Mouse (Mus musculus) central nervous system, embryonic 18 days (tissue): ENCODE measurements around the gene Hcn2. TPM values are rescaled to one million over a fixed set of nuclear protein-coding genes. Genes with fewer than 3 reads are reported as not detected.

Experiments used
- polyA plus RNA-seq: library from polyadenylated mRNA; depleted of rRNA; stranded (reverse); fragments of >200 nt; gene quantifications from 2 replicates; pipeline ENCODE4 v1.2.3, GENCODE M21; 2012; rRNA removed

The Hcn2 gene
- 22.0 and 26.6 TPM in 2 replicates for polyA plus RNA-seq

DNA sequence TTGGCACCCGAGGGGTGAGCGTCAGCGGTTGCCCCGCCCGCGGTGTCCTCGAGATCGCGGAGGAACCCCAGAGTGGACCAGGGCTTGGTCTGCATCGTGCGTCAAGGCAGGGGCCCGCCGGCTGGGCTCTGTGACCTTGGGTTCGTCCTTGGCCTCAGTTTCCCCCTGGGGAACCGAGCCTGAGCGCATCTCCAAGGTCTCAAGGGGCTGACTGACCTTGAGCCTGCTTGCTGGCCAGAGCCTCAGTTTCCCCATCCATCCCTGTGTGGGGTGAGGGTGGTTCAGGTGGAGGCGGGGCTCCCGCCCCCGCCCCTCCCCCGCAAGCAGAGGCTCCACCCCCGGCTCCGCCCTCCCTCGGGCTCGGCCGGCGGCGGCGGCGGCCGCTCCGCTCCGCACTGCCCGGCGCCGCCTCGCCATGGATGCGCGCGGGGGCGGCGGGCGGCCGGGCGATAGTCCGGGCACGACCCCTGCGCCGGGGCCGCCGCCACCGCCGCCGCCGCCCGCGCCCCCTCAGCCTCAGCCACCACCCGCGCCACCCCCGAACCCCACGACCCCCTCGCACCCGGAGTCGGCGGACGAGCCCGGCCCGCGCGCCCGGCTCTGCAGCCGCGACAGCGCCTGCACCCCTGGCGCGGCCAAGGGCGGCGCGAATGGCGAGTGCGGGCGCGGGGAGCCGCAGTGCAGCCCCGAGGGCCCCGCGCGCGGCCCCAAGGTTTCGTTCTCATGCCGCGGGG lies at the start of gene Hcn2:
Hcn2 (plus strand) TSS at position 381 of the 734 bp plus-strand sequence.

DNA sequence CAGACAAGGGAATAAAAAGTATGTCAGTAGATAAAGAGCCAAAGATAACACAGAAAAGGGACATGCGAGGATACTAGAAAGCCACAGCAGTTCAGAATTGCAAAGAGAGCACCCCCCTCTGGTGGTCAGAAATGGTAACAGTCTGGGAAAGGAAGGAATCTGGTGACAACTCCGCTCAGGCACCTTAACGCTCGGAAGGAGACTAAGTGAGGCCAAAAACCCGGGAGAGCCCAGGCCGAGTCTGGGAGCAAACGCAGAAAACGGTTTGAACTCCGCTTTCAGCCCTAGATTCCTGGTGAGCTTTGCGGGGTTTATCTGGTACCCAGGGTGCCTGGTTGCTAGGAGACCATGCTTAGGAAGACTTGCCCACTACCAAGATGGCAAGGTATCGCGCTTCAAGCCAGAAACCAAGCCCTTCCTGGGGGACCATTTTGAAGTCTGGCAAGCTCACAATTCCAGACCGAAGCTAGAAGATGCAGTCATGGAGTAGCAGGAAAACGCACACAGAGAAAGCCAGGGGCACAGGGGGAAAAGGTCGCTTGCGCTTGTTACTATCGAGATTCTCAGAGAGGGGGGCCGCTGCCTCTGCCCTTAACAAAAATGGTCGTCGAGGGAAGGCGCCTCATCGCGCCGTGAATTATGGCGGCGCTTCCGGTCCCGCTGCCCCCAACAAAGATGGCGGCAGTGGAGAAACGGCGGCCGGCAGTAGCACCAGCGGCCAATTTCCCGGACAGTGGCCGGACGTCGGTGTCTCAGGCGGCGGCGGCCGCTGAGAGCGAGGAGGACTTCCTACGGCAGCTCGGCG lies 47.5 kb upstream of the Hcn2 start, which contains the start of gene Tpgs1:
Tpgs1 (plus strand) TSS at position 599 of the 805 bp plus-strand sequence.

DNA sequence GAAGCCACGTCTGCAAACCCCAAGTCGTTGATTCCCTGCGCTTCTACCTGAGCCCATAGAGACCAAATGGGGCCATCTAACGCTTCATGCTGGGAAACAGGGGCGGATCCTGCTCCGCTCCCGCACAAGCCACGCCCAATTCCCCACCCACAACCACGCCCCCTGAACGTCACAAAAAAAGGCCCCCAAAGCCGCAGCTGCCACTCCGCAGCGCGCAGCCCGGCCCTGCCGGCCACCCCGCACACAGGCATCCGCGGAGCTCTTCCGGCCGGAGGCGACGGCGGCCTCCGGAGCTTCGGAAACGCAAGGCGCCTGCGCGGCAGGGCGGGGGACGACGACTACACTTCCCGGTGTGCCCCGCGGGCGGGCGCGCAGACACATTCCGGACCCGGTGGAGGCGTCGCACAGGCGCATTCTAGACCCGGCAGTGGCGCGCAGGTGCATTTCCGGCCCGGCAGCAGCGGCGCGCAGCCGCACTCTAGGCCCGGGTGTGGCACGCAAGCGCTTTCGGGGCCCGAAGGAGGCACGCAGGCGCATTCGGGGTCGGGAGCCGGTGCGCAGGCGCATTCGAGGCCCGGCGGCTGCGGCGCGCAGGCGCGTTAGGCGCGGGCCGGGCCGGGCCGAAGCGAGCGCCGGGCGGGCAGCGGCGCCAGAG lies 34.7 kb upstream of the Hcn2 start, which contains the start of gene Cdc34:
Cdc34 (plus strand) TSS at position 605 of the 655 bp plus-strand sequence.

DNA sequence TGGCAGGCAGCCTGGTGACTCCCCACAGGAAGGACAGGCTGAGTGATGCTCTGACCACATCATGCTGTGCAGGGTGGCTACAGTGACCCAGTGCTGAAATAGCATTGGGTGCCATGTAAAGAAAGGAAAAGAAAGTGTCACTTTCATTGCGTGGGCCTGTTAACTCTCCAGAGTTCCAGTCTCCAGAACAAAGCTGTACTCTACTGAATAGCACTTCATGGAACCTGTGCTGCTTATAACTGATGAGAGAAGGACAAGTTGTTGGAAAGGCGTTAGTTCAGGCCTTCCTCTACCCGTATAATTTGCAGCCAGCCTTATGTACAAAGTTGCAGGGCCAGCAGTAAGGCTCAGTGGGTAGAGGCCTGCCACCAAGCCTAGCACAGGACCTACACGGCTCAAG lies 27.7 kb upstream of the Hcn2 start, which contains the start of gene Gzmm:
Gzmm (plus strand) TSS at position 301 of the 400 bp plus-strand sequence.

DNA sequence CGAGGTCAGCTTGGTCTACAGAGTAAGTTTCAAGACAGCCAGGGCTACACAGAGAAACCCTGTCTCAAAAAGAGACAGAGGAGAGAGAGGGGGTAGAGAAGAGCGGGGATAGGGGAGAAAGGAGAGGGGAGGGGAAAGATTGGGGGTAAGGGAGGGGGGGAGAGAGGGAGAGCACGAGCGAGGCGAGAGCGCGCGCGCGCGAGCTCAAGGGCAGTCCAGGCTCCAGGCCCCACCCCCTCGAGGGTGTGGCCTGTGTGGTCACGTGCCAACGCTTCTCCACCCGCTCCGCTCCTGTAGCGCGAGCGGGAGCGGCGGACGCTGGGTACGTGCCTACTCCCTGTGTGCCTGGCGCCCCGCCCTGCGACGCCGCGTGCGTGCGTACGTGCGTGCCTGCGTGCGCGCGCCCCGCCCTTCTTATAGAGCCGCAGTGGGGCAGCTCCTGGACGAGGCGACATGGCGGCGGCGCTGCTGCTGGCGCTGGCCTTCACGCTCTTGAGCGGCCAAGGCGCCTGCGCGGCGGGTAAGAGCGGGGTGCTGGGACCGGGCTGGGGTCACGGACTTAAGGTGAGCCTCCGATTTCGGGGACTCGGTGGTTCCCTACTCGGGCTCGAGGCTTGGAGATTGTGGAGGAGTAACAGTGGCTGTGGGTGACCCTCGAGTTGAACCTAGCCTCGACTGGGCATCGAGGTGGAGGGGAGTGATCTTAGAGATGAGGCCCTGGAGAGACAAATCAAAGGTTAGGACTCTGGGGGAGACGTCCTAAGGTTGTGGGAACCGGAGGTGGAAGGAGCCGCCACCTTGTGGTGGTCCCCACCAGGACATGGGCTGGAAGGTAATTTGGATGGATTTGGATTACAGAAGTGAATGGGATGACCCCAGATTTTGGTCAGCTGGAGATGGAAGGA lies 12.1 kb upstream of the Hcn2 start, which contains the start of gene Bsg:
Bsg (plus strand) TSS at position 427 of the 905 bp plus-strand sequence.

DNA sequence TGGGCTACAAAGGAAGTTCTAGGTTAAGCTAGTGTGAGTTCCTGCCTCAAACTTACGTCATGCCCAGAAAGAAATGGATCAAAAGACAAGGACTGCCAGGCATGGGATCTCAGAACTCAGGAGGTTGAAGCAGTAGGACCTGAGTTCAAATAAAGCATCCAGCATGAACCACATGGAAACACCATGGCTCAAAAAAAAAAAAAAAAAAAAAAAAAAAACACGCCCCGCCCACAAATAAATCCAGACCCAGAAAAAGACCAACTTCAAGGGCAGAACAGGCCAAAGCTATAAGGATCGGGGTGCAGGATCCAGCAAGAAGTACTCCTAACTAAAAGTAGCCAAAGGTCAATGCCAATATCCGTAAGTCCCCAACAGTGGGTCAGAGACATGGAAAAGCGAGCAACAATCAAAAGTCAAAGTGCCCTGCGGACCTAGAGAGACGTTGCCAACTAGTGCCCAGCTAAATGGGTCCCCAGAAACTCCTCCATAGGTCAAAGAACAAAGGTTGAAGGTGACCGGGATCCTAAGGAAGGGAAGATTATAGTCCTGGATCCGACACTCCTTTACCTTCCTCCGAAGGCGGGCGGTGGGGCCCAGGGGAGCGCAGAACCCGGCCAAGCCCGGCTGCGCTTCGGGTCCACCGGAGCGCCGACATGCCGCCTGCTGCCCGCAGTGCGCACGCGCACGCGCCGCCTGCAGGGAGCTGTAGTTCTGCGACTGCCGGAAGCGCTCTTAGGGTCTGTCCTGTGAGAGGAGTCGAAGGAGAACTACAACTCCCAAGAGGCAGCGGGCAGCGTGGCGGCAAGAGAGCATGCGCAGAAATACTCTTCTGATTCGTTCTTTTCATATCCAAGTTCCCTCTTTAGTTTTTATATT lies 29.7 kb downstream of the Hcn2 start, which contains the start of gene Polrmt:
Polrmt (minus strand) TSS at position 684 of the 876 bp plus-strand sequence.

DNA sequence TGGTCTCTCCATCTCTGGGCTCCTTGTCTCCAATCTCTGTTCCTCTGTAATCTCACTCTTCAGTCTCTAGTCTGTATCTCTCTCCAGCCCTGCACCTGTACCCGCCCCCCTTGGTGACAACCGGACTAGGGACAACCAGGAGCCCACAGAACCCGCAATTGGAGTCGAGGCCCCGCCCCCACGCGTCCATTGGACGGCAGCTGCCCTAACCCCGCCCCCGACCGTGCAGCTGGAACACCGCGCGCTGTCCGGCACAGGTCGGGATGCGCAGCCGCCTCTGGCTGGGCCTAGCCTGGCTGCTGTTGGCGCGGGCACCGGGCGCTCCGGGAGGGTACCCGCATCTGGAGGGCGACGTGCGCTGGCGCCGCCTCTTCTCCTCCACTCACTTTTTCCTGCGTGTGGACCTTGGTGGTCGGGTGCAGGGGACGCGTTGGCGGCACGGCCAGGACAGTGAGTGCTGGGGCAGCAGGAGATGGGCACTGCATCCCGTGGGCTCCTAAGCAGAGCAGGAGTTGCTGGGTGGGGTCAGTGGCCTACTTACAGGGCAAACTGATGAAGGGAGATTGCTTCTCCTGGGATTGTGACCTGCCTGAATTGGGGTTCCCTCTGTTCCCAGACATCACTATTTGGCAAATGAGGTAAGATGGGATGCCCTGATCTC lies 38.6 kb downstream of the Hcn2 start, which contains the start of gene Fgf22:
Fgf22 (plus strand) TSS at position 221 of the 661 bp plus-strand sequence.

DNA sequence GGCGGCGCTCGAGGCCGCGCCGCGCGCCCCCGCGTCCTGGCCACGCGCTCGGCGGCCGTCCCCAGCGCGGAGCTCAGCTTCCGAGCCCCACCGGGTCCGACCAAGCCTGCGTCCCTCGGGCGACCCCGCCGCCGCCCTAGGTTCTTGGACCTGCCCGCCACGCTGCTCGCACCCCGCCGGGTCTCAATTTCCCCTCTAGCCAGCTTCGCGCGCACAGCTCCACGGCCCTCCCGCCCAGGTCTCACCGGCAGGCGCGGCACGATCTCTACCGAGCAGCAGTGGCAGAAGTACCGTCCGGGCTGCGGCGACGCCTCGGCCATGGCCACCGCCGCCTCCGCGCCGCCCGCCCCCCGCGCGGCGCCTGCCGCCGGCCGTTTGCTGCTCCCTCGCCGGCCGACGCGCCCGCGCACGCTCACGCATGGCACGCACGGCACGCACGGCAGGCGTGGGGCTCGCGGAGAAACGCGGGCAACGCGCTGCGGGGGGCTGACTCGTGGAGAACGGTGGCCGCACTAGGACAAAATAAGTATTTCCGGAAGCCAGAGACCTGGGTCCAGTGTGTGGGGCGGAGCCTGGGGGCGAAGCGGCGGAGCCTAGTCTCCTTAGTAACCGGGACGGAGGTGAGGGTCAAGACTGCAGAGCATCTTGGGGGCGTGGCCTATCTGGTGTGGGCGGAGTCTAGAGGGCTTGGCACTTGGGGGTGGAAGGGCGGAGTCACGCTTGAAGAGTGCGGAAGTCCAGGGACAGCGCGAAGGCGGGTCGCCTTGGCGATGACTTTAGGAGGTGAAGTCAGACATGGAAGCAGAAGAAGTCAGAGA lies 50.3 kb downstream of the Hcn2 start, which contains the start of gene Rnf126:
Rnf126 (minus strand) TSS at position 445 of the 818 bp plus-strand sequence.

DNA sequence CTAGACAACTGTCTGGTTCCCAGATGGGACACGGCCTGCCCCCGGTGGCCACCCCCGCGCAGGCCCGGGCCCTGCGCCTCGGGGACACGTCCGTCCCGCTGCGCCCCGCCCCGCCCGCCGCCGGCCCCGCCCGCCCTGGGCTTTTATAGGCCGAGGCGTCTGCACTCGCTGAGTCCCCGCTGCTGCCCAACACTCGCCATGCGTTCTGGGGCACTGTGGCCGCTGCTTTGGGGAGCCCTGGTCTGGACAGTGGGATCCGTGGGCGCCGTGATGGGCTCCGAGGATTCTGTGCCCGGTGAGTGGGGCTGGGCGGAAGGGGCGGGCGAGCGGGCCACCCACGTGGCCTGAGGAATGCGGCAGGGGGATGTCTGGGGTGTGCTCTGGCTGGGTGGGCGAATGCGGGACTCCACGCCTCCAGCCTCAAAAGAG lies 60.7 kb downstream of the Hcn2 start, which contains the start of gene Fstl3:
Fstl3 (plus strand) TSS at position 170 of the 429 bp plus-strand sequence.

Other genes with a start within 250 kb of the Hcn2 start
- not detected in 2 replicates for gene Vmn2r83, start 247.9 kb upstream of the Hcn2 start, polyA plus RNA-seq
- gene Plpp2, start 182.8 kb upstream of the Hcn2 start, polyA plus RNA-seq, result 10.9 and 12.4 TPM in 2 replicates
- 106 and 121 TPM in 2 replicates for gene Mier2, start 161.4 kb upstream of the Hcn2 start, polyA plus RNA-seq
- gene Theg, start 129.3 kb upstream of the Hcn2 start, polyA plus RNA-seq, result 0.09 TPM in 1 of 2 replicates, not detected in the other
- gene C2cd4c, start 102.6 kb upstream of the Hcn2 start, polyA plus RNA-seq, result 16.1 and 17.1 TPM in 2 replicates
- gene Shc2, start 78.7 kb upstream of the Hcn2 start, polyA plus RNA-seq, result 63.2 and 63.8 TPM in 2 replicates
- 0.11 and 0.18 TPM in 2 replicates for gene Odf3l2, start 70.9 kb upstream of the Hcn2 start, polyA plus RNA-seq
- gene Madcam1, start 52.1 kb upstream of the Hcn2 start, polyA plus RNA-seq, result 0.33 and 0.56 TPM in 2 replicates
- 64.1 and 65.6 TPM in 2 replicates for gene Tpgs1, start 47.3 kb upstream of the Hcn2 start, polyA plus RNA-seq
- 85.1 and 93.1 TPM in 2 replicates for gene Cdc34, start 34.4 kb upstream of the Hcn2 start, polyA plus RNA-seq
- 2.0 and 2.2 TPM in 2 replicates for gene Gzmm, start 27.6 kb upstream of the Hcn2 start, polyA plus RNA-seq
- gene Bsg, start 12.1 kb upstream of the Hcn2 start, polyA plus RNA-seq, result 919 and 923 TPM in 2 replicates
- 53.8 and 57.3 TPM in 2 replicates for gene Polrmt, start 29.9 kb downstream of the Hcn2 start, polyA plus RNA-seq
- gene Fgf22, start 38.4 kb downstream of the Hcn2 start, polyA plus RNA-seq, result 1.0 and 1.1 TPM in 2 replicates
- gene Rnf126, start 50.3 kb downstream of the Hcn2 start, polyA plus RNA-seq, result 118 and 136 TPM in 2 replicates
- 3.5 and 4.5 TPM in 2 replicates for gene Fstl3, start 60.6 kb downstream of the Hcn2 start, polyA plus RNA-seq
- 0.26 and 0.39 TPM in 2 replicates for gene Prss57, start 74.3 kb downstream of the Hcn2 start, polyA plus RNA-seq
- gene Palm, start 76.9 kb downstream of the Hcn2 start, polyA plus RNA-seq, result 177 and 219 TPM in 2 replicates
- 0.54 and 0.57 TPM in 2 replicates for gene Misp, start 104.4 kb downstream of the Hcn2 start, polyA plus RNA-seq
- 82.1 and 86.6 TPM in 2 replicates for gene Ptbp1, start 137.8 kb downstream of the Hcn2 start, polyA plus RNA-seq
- gene Prtn3, start 157.8 kb downstream of the Hcn2 start, polyA plus RNA-seq, result 15.8 and 16.7 TPM in 2 replicates
- 680 and 811 TPM in 2 replicates for gene Plppr3, start 158.0 kb downstream of the Hcn2 start, polyA plus RNA-seq
- gene Elane, start 169.6 kb downstream of the Hcn2 start, polyA plus RNA-seq, result not detected in 2 replicates
- gene Cfd, start 174.2 kb downstream of the Hcn2 start, polyA plus RNA-seq, result 0.34 and 0.37 TPM in 2 replicates
- gene Med16, start 192.3 kb downstream of the Hcn2 start, polyA plus RNA-seq, result 53.6 and 60.9 TPM in 2 replicates
- not detected in 2 replicates for gene Gm26602, start 194.2 kb downstream of the Hcn2 start, polyA plus RNA-seq
- gene Kiss1r, start 200.3 kb downstream of the Hcn2 start, polyA plus RNA-seq, result 6.1 and 6.5 TPM in 2 replicates
- 172 and 208 TPM in 2 replicates for gene R3hdm4, start 204.6 kb downstream of the Hcn2 start, polyA plus RNA-seq
- gene Arid3a, start 210.4 kb downstream of the Hcn2 start, polyA plus RNA-seq, result 4.2 TPM in 2 replicates
- gene Wdr18, start 243.5 kb downstream of the Hcn2 start, polyA plus RNA-seq, result 67.9 and 76.6 TPM in 2 replicates